Mouse (Mus musculus) embryo, embryonic 11 days (tissue): ENCODE data around the gene Zbtb20.

Experiments used
- DNase-seq: peaks from one replicate; pipeline ENCODE4 v3.0.0-alpha.2; 2015

Zbtb20 gene

DNA sequence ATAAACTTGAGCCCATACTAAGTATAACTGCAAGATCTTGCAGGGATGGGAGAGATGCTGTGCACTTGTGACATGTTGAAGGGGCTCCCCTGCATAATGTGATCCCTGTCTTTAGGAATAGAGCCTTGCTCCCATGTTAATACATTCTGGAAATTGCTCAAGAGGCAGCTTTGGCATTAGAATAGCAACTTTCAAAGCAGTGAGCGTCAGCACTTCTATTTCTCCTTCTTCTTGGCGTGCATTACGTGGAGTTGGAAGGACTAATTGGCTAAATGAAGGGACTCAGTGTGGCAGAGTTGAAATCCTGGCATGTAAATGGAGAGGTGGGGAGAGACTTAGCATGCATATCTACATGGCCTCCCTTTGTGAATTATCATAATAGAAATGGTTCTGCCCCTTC lies 658.4 kb downstream of the Zbtb20 start:
- DNase-seq, result no peak

DNA sequence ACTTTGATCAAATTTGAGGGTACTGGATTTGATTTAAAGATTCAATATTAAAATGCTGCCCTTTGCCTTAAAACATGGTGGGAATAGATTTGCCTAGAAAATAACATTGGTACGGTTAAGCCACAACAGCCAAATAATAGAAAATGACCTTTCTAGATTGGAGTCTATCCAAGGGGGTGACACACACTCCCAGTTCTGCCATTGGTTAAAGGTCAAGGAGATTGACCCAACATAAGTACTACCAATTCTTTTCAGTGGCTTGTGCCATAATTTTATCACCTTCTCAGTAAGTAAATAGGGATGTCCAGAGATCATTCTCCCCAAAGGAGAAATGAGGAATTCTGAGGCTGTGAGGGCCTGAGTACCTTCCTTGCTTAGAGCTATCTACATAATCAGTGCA lies 660.2 kb downstream of the Zbtb20 start:
- no peak for DNase-seq

DNA sequence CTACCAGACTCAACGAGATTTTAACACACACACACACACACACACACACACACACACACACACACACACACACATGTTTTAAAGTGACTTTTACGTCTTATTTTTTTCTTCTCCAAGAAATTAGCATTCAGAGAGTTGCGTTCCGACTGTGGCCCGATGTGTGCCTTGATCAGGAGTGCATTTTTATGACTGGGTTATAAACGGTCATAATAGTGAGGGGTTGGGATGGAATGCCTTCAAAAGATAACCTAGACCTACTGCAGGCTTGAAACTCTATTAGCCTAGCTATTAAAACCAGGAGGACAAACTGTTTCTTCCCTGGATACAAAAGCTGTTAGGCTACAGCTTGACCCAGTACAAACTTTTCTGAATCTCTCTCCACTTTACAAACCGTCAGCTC lies 661.5 kb downstream of the Zbtb20 start:
- no peak for DNase-seq

DNA sequence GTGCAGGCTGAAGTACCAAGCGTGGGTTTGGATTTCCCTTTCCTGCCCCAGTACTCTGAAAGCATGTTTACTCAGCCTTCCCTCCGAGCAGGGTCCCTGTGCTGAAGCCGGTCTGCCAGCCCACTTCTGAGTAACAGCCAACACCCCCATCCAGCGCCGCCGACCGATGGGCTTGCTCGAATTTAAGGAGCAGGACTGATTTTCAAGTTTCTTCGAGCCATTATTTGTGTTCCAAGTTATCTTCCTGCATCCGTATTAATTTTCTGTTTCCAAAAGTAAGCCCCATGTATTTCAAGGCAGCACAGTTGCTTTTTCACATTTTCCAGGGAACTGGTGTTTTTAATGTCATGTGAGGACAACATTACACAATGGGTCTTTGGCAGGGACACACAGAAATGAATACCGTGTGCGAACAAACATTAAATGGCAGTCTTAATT lies 664.0 kb downstream of the Zbtb20 start:
- no peak for DNase-seq

DNA sequence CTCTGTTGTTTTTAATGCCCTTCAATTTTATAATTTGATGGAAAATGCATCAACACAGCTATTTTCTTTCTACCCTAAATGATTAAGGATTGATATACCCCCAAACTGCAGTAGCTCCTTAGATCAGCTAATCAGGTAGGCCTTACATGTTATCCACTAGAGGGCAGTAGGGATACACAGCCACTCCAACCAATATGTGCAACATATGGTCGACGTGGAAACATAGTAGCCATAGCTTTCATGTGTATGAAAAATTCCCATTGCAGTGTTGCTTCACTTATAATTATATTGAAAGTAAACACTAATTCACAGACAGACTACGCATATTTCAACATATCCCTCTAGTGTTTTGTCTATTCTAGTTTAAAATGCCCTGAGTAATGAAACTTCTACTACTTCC lies 664.4 kb downstream of the Zbtb20 start:
- peak; percentile 75 for DNase-seq

DNA sequence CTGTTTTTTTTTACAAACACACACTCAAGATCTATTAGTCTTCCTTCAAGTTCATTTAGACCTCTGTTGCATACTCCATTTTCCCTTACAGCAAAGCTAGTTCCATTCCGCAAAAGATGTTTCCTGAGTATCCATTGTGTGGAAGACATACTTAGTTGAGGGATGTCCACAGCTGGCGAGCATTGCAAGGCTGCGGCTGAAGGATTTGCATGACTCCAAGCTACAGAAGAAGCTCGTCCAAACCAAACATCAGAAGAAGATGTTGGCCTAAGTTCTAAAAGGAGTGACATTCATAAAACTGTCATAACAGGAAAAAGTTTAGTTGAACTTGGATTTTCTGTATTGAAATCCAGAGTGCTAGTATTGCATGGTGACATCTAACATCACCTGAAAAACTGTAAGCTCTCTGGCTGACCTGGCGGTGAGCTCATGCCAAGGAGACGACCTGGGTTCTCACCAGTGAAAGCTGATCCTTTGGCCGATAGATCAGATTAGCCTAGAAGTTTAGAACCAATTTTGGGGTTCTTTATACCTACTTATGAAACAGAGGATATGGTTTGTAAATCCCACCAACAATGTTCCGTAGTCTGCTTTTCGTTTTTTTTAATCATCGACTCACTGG lies 665.0 kb downstream of the Zbtb20 start:
- no peak for DNase-seq

DNA sequence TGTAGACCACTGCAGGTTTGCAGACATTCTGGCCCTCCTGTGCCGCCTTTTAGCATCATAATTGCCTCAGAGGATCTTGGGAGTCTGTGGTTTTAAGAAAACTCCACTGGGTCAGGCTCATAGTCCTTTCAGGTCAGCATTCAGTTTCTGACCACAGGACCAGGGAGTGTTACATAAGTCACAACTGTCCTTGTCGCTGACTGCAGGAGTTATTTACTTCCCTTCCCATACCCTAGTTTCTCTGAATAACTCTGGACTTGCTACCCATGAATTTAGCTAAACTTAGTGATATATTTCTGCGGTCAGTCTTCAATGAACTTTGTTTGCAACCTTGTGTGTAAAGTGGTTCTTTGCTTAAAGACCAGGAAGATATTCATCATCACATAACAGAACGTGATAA lies 669.6 kb downstream of the Zbtb20 start:
- no peak for DNase-seq

DNA sequence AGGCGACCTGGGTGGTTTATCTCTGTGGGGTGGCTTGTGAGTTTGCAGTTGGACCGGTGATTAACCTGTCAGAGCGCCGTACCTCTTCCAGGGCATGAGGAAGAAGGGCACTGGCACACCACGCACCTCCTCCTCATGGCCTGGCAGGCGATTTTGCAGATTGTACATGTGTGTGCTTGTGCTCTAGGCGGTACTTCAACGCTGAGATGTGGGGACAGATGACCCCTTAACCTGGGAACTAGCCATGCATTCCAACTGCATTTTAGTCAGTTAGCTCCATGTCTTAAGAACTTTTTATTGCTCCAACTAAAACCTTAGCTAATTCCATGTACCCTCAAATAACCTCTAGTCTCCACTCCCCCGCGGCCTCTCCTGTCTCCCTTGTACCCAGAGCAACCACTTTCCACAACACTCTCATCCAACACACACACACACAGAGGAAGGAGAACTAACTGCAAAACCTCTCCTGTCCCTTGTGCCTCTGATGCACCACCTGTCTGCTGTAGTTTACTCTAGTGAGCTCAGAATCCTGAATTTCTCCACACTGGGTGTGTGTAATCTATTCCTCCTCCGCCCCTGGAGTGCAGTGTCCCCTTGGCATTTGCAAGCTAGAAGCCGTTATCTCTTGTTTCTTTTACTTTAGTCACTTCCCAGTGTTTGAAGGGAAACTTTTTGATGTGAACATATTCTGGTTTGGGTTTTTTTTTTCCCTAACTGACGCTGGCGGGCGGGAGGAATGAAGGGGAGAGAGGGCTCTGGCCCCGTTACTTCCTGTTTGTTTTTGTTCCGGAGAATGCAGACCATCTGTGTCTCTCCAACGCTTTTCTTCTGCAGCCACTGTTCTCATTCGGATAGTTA lies 671.9 kb downstream of the Zbtb20 start:
- peak; percentile 20 for DNase-seq

DNA sequence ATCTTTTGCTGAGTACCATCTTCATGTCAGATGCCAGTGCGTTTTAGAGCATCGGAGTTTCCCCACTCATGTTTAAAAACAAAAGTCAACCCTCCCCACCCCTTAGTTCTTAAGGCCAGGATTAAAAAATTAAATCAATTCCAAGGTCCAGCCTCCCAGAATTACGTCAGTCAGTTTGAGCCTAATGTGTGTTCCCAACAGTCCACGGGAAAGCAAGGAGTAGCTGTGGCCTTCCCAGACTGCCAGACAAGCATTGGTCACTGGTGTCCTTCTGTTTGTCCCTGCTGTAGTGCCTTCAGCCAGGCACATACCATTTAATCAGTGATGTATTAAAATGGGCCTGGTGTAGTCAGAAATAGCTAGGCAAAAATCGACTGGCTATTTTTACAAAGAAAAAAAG lies 673.1 kb downstream of the Zbtb20 start:
- DNase-seq, result no peak

DNA sequence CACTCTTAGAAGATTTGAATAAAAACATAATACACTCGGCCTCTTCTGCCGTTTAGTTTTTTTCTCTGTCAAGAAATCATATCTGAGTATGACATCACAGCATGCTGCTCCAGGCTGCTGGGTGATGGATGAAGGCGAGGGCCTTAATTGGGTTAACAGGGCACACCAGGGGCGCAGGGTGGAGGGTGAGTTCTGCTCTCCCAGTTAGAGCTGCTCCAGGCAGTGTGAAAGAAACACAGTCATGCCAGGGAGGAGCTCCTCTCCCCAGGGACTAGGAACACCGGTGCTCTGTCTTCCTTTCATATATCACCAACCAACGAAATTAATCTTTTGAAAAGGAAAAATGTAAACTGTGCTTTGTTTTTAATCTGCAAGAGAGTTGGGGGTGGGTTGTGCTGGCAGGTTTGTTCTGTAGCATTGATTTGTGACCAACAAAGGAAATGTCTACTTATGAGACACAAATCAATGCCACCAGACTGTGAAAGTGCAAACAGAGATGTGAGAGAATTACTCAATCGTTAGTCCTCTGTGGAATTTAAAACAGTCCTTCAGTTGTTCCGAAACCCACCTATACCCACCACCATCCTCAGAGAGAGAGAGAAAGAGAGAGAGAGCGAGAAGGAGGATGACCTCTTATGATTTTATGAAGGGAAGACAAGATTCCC lies 673.9 kb downstream of the Zbtb20 start:
- DNase-seq, result peak; percentile 40

DNA sequence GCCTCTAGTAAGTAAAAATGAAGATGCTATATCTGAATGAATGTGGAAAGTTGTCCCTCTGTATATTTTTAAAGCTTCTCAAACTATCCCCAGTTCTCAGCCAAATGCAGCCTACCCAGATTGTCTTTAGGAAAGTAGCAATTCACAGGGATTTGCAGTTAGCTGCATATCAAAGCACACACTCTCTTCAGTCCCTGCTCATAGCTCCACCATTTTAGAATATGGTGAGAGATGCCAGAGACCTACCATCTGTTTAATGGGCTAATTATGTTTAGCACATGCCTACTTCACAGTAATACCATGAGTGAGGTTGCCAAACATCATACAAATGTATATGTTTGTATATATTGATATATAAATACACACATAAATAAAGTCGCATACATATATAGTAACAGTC lies 676.8 kb downstream of the Zbtb20 start:
- DNase-seq, result no peak

DNA sequence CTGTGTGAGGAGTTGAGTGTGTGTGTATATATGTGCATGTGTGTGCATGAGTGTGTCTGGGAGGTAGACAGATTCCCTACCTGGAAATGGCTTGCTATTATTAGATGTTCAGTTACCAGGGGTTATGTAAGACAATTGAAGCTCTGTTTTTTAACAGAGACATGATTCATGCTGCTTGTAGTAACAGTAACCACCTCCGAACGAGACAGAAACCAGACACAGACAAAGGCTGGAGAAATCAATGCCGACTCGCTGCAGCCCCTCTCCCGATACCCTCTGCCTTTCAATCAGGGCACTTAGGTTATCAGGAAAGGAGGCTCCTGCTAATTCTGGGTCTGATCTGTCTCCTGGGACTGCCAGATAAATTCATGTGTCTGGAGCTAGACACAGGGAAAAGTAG lies 681.7 kb downstream of the Zbtb20 start:
- DNase-seq, result no peak

DNA sequence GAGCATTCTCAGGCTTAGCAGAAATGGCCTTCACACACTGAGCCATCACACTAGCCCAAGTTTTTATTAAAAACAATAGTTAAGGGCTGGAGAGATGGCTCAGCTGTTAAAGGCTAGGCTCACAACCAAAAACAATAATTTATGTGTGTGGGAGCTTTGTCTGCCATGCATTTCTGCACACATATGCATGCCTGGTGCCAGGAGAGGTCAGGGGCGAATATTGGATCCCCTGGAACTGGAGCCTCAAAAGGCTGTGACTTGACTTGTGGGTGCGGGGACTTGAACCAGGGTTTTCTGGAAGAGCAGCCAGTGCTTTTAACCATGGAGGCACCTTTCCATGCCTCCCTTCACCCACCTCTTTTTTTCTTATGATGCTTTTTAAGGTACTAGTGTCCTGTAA lies 685.6 kb downstream of the Zbtb20 start:
- no peak for DNase-seq

DNA sequence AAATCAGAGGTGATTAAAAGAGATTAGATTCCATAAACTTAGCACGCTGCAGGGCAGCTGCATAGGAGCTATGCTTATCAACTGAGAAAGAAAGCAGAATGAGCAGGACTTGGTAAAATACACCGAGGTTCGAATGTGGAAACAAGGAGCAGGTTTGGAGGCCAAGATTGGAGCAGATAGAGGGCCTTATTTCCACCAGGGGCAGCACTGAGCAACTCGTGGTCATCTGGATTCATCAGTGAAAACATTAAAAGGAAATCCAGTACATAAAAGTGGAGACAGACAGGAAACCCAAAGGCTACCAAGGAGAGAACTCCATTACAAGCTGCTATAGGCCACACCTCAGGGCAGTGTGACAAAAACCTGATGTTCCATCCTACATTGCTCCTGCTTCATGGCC lies 686.3 kb downstream of the Zbtb20 start:
- no peak for DNase-seq

DNA sequence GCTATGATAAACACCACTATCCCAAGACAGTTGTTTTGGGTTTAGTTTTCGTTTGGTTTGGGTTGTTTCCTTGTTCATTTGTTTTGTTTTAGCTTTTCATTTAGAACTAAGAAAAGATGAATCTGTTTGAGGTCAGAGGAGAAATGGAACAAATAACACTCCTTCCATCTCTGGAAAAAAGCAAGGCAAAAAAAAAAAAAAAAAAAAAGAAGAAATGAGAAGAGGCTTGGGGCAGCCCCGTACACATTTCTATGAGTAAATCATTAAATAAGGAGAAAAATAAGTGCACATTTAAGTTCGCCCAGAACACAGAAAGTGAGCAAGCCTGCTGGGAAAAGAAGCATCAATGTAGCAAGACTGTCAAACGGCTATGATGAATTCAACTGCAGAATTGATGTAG lies 690.2 kb downstream of the Zbtb20 start:
- DNase-seq, result no peak

DNA sequence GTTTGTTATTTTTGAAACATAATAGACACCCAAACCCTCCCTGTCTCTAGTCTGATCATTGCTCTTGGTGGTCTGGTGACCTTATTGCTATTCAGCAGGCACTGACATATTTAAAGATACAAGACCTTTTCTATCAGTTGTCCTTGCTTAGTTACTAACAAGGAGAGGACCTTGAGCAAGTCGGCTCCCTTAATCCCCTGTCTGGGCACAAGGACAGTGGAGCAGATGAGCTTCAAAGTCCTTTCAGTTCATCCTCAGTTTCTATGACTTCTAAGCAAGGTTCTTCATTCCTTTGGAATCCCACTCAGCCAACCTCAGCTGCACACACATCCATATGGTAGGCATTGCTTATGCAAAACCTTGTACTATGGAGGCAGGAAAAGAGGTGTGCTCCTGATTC lies 690.8 kb downstream of the Zbtb20 start:
- DNase-seq, result no peak

DNA sequence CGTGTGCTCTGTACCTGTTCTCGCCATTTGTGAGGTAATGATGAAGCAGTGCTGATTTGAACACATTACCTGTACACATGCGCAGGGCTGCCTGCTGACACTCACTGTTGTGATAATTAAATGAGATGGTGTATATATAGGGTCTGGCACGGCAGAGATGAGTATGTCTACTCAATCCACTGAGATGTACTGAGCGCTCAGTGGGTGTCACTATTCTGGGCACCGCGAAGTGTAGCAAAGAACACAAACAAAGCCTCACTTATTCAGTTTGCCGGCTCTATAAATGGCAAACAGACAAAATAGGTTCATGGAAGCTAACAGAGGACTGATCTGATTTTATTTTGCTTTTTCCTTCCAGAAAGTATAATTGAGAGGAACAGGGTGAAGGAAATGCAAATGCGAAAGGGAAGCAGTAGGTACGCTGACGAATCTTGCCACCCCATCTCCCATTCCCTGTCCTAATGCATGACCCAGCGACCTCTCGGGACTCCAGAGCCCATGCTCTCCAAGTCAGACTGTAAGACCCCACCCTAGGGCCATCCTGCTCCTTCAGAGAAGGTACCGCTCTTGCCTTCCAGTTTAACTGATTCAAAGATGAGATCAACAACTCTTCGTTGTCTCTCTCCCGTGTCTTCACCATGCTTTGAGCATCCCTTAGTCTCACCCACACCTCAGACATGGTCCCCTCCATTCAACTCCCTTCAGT lies 695.8 kb downstream of the Zbtb20 start:
- no peak for DNase-seq

DNA sequence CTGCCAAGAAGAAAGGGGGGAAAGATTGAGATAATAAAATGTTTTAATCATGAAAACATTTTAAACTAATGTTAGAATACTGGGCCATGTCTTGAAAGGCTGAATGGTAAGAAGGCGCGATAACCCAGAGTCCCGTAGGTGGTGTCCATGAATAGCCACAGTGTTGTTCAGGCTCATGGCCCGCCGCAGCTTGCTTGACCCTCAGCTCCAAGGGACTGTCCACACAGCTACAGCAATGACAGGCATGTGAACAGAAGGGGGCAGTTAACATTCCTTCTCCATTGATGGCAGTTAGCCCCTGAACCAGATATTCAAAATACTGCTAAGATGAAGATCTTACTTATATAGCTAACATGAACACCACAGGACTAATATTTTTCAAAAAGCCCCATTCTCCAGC lies 696.5 kb downstream of the Zbtb20 start:
- no peak for DNase-seq

DNA sequence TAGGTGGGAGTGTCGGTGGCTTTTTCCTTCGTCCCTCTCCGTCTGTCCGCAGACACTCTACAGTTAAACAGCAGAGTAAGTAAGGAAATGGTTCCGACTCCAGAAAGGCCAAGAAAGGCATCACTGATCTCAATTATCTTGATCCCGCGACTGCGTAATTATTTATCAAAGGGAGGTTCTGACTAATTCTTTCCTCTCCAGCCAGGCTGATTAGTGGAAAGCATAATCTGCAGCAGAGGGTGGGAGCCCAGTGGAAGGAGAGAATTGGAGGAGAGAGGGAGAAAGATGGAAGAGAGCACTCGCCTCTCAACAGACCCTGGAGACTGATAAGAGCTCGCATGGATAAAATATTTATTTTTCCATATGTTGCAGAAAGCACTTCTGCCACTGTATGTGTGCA lies 697.1 kb downstream of the Zbtb20 start:
- no peak for DNase-seq

DNA sequence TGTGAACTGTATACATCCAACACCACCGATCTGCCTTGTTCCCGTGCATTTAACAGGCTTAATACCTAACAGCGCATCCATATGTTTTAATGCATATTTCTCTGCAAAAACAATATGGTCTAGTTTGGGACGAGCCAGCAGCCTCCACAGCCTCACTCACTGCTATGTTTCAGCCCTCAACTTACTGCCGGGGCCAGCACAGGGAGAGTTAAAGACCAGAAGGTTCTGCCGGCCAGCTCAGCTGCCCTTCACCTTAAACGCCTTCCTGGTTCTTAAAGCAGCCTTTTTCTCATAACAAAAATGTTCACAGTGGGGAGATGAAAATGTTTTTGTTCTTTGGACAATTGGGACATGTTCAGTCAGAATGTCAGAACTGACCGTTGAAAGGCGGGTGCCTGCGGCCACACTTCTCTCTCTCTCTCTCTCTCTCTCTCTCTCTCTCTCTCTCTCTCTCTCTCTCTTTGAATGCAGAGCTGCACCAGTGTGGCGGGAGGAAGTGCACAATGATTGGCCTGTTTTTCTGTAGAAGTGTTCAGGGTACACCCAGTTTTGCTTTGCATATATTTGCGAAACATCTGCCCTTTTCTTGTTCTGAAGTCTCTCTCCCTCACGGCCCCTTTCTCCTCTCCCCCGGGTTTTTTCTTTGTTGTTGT lies 697.6 kb downstream of the Zbtb20 start:
- DNase-seq, result peak; percentile 27

DNA sequence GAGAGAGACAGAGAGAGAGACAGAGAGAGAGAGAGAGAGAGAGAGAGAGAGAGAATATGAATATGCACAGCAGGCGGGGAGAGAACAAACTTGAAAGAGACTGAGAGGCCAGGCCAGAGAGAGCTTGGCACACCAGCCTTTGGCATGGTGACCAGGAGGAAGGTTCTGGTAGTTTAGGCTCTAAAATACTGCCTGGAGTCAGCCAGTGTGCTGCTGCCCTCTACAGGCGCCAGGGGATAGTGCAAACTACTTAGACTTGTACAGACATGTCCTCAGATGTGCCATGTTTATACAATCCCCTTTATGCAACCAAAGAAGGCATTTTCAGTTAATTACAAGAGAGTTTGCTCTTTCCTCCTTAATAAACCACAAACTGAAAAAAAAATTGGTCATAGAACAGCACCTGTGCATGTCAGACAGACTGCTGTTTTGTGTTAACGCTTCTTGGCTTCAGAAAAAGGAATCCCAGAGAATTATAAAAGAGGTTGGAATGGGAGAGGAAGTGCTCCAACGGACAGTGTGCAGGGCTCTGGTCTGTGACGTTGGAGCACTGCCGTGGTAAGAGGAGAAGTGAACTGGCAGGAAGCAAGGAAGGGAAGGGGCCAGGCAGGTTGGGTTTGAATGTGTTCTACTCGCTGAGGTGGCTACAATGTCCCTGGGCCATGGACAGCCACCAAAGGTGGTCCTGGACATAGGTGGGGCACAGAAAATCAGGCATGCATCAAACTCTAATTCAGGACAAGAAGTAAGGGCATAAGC lies 698.5 kb downstream of the Zbtb20 start:
- peak; percentile 87 for DNase-seq

DNA sequence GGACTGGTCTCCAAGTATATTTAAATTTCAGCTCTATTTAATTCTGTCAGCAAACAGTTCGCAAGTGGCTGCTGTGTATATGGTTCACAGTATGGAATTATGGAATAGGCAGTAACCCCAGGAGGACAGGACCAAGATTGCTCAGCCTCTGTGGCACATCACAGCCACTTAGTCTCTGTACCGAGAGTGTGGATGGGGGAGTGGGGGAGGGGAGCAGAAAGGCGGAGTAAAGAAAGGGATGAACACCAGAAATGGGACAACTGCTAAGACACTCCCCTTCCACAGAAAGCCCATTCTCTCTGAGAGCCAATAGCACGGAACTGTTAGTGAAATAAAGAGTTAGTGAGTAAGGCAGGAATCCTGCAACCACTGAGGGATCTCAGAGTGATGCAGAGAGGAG lies 699.4 kb downstream of the Zbtb20 start:
- no peak for DNase-seq
